Mouse (Mus musculus) adrenal gland, postnatal 10 days (tissue): ENCODE data around the gene Mrps36. TPM values are rescaled to one million over a fixed set of nuclear protein-coding genes. Genes with fewer than 3 reads are reported as not detected.
"Not testable (repeated sequence)": the region's sequence is repeated elsewhere in the genome, so short reads cannot be mapped to it uniquely, and the experiment has no call there.

Experiments
- DNase-seq: peaks from one replicate; pipeline ENCODE4 v3.0.0; 2021; ENCODE audit warnings: mixed read lengths
- total RNA-seq, 2 experiments: library from RNA; stranded (reverse); gene quantifications; 2 replicates each; pipeline ENCODE4 v1.2.3; 2021

Mrps36 gene
- total RNA-seq, 2 experiments from 2014 or later, result 235 to 250 TPM

- no peak for DNase-seq
These were observed 11.7 kb downstream of the Mrps36 start for GRCm38 (mm10) chr13:100732756-100733155.

DNA sequence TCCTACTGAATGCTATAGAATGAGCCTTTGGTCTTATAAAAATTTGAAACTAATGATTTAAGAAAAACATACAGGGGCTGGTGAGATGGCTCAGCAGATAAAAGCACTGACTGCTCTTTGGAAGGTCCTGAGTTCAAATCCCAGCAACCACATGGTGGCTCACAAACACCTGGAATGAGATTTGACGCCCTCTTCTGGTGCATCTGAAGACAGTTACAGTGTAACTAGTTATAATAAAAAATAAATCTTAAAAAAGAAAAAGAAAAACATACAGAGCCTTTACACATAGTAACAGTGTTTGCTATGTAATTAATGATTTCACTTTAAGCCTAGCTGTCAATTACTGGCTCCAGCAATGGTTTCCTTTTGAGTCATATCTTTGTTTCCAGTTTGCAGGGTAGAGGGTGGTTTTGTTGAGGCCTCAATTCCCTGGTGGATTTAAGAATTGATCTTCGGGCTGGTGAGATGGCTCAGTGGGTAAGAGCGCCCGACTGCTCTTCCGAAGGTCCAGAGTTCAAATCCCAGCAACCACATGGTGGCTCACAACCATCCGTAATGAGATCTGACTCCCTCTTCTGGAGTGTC is 12.9 kb downstream of the Mrps36 start:
- DNase-seq, result not testable (repeated sequence)

- DNase-seq, result peak; percentile 96
These were observed 13.6 kb downstream of the Mrps36 start, which contains the start of gene Cdk7 for GRCm38 (mm10) chr13:100730861-100731176. Gene Cdk7, minus strand, starts transcription at chr13:100730939.

GRCm38 (mm10) chr13:100730153-100730860 is 14.2 kb downstream of the Mrps36 start:
- no peak for DNase-seq

GRCm38 (mm10) chr13:100728530-100728929 is 15.9 kb downstream of the Mrps36 start:
- not testable (repeated sequence) for DNase-seq

- no peak for DNase-seq
These were observed 16.4 kb downstream of the Mrps36 start for GRCm38 (mm10) chr13:100728086-100728485.

DNA sequence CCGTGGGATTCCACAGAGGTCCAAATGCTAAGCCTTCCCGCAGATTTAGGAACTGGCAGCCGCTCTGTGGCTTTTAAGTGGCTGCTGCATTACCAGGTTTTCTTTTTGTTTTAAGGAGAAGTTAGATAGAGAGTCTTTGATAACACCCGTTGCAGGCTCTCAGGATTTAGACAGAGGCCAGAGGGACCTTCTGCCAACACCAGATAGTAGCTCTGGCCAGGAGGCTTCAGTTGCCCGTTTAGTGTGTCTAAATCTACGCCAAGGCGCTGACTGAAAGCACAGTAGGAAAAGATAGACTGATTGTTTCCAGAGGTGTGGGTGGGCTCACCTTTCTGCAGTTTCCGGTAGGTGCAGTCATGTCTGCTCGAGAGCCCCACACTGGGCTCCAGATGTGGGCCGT is 19.3 kb downstream of the Mrps36 start:
- DNase-seq, result no peak

DNA sequence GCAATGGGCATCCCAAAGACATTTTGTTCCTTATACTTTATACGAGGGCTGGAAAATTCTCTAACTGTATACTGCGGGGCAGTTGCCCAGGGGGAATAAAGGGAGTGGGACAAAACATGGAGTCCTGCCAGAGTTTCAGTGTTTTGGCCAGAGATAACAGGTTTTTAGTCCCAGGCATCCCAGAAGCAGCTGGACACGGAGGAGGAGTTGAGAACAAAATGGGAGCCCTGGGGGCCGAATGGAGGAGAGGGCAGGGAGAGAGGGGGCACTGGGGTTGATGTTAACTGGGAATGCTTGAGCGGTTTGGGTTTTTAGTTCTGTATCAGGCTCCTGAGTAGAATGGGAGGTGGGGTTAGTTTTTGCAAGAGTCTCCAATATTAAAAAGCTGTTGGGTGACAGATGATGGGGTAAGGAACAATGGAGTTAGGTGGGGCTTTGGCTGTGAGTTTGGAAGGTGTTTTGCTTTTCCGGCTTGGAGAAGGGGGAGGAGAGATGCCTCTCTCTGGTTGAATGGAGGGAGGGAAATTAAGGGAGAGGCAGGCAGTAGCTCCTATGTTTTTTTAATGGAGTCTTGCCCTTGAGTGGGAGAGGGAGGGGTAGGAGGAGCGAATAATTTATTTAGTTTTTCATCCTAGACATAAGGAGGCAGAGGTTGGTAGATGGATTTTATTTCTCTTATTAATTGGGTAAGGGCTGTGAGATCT is 20.3 kb downstream of the Mrps36 start:
- DNase-seq, result peak; percentile 53

DNA sequence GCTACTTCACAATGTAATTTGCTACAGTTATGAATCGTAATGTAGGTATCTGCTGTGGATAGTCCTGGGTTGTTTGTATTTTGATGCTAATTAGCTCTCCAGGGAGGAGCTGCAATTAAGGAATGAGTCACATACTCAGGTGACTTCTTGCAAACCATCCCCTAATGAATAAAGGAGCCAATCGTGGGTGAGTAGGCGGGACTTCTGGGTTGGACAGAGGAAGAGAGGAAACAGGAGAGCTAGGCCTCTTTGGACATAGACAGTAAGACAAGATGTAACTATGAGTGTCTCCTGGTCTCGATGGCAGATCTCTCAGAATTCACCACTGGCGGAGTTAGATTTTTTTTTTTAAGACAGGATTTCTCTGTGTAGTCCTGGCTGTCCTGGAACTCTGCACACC is 22.8 kb downstream of the Mrps36 start:
- no peak for DNase-seq

GRCm38 (mm10) chr13:100715467-100715866 is 29.0 kb downstream of the Mrps36 start:
- no peak for DNase-seq

DNA sequence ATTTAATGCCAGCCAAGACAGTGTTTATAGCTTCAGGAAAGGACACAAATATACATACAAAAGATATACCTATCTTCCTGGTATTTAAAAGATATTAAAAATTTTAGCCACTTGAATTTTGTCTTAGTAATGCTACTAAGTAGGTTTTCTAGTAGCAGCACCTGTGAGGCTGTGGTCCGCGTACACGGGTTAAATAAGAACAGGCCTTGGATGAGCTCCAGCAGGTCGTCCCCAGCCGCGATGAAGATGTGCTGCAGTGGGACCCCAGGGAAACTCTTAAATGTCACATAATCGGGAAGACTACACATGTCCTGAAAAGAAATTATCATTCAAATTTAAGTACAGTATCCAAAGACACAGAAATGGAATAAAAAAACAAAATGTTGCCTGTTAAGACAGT is 38.3 kb downstream of the Mrps36 start:
- DNase-seq, result no peak

DNA sequence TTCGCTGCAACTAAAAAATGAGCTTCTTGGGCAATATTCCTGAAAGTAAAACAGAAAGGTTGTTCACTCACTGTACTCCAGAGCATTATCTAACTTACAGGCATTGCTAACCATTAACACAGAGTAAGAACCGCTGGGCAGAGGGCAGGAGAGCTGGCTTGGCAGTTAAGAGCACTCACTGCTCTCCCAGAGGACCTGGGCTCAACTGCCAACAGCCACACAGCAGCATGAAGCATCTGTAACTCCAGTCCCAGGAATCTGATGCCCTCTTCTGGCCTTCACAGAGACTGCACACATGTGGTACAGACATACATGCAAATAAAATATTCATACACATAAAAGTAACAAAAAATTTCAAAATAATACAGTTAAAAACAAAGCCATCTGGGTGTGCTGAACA is 41.0 kb downstream of the Mrps36 start:
- DNase-seq, result peak; percentile 41

DNA sequence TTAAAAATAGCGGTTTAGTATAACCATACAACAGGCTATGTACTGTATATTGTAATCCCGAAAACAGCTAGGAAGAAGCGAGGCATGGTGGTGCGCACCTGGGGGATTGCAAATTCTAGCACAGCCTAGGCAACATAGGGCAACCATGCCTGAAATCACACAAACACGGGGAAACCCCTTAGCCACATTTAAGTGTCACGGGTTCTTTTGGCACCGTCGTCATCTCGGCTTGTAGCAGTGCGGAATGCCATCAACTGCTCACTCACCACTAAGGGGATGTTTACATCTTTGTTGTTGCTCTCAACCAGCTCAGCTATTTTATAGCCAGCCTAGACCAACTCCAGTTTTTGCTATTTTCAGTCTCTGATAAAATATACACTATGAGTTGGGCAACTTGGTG is 45.6 kb downstream of the Mrps36 start:
- DNase-seq, result no peak

GRCm38 (mm10) chr13:100697541-100697940 is 46.9 kb downstream of the Mrps36 start:
- no peak for DNase-seq

GRCm38 (mm10) chr13:100687513-100687912 is 56.9 kb downstream of the Mrps36 start:
- DNase-seq, result no peak

Other genes starting within 250 kb of the Mrps36 start
- 1 to 10 TPM; 8.0 to 8.3 TPM for gene Ocln, start 191.9 kb downstream of the Mrps36 start, total RNA-seq
- gene Marveld2, start 127.7 kb downstream of the Mrps36 start, total RNA-seq, result 1 to 10 TPM; 1.4 to 1.8 TPM
- gene Ak6, start 93.7 kb downstream of the Mrps36 start, total RNA-seq, result 10 to 100 TPM; 75.2 to 80.4 TPM
- 10 to 100 TPM; 20.4 to 21.4 TPM for gene Rad17, start 93.6 kb downstream of the Mrps36 start, total RNA-seq
- 10 to 100 TPM; 15.4 to 19.5 TPM for gene Taf9, start 93.1 kb downstream of the Mrps36 start, total RNA-seq
- gene Ccdc125, start 74.9 kb downstream of the Mrps36 start, total RNA-seq, result 1 to 10 TPM; 3.9 to 4.3 TPM
- 10 to 100 TPM; 42.2 to 42.3 TPM for gene Cdk7, start 13.7 kb downstream of the Mrps36 start, total RNA-seq
- 1 to 10 TPM; 4.5 to 6.2 TPM for gene Cenph, start 31.2 kb upstream of the Mrps36 start, total RNA-seq
- 10 to 100 TPM; 25.6 to 35.0 TPM for gene Ccnb1, start 41.9 kb upstream of the Mrps36 start, total RNA-seq
- gene Slc30a5, start 88.8 kb upstream of the Mrps36 start, total RNA-seq, result 10 to 100 TPM; 47.4 to 47.5 TPM